Mouse (Mus musculus): ENCODE data around the gene Cnpy3.

DNA sequence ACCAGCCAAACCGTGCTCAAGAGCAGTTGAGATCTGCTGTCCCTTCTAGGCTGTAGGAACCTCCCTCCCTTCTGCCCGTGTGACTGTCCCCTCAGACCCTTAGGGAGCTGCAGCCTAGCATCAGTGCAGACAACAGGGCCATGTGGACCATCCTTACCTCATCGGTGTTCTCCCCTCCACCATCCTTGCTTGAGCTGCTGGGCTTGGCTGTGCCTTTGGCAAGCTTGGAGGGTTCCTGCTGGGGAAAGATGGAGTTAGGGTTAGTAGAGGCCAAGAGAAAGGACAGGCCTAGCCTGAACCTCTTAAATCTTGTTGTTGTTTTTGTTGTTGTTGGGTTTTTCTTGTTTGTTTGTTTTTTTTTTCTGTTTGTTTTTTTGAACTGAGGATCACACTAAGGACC lies 52.1 kb downstream of the Cnpy3 start:
- TF ChIP-seq FLI1 (IDR thresholded peaks at IDR 0.05; ENCODE audit: low read length) (no peak), GATA1 (IDR thresholded peaks at IDR 0.05; ENCODE audit: borderline replicate concordance, low read length) (no peak)

Data from megakaryocyte, embryonic 14.5 days (primary cell).